Mouse (Mus musculus) intestine, embryonic 16.5 days (tissue): ENCODE measurements at regions not wholly inside any gene's neighbourhood (a gene's known extent, or its start where the extent isn't known, plus 50 kb on each side); places are given as distances from the start of the nearest gene placed in this dataset.

Experiments
- ATAC-seq: fragments of 200-750 bp; cut with Nextera tagmentation; 2 replicates; pipeline ENCODE4 v1.8.0; 2017; ENCODE audit warnings: moderate TSS enrichment, moderate library complexity
- H3K27ac ChIP-seq: fragments of 300-500 bp; sonication (generic); 2 replicates; pipeline ENCODE4 v1.5.1; 2014; ENCODE audit warnings: mild to moderate bottlenecking, low read length
- H3K27me3 ChIP-seq: fragments of 300-500 bp; sonication (generic); replicated peaks from 2 replicates; pipeline ENCODE4 v1.6.1; 2014; ENCODE audit warnings: low read length, control low read depth, mixed read lengths; ENCODE audit not compliant: control insufficient read depth, insufficient read depth
- H3K36me3 ChIP-seq: fragments of 300-500 bp; sonication (generic); 2 replicates; pipeline ENCODE4 v1.6.1; 2014; ENCODE audit warnings: low read length, control low read depth; ENCODE audit not compliant: control insufficient read depth, insufficient read depth
- H3K4me1 ChIP-seq: fragments of 300-500 bp; sonication (generic); 2 replicates; pipeline ENCODE4 v1.6.1; 2014; ENCODE audit warnings: low read length, control low read depth, mixed read lengths; ENCODE audit not compliant: control insufficient read depth, insufficient read depth
- H3K4me2 ChIP-seq: fragments of 300-500 bp; sonication (generic); 2 replicates; pipeline ENCODE4 v1.6.1; 2014; ENCODE audit warnings: low read depth, low read length, control low read depth
- H3K4me3 ChIP-seq: fragments of 300-500 bp; sonication (generic); 2 replicates; pipeline ENCODE4 v1.5.1; 2014; ENCODE audit warnings: mild to moderate bottlenecking, low read length
- H3K9ac ChIP-seq: fragments of 300-500 bp; sonication (generic); 2 replicates; pipeline ENCODE4 v1.6.1; 2014; ENCODE audit warnings: low read depth, low read length
- H3K9me3 ChIP-seq: fragments of 300-500 bp; sonication (generic); 2 replicates; pipeline ENCODE4 v1.6.1; 2016; ENCODE audit warnings: low read length, control low read depth; ENCODE audit not compliant: control insufficient read depth
- WGBS: fragments of 180-500 bp; shearing (Covaris S2); extraction: QIAGEN DNeasy Blood & Tissue Kit; methylation state at CpG from one replicate; pipeline ENCODE4 v1.1.7; 2014; 5-methylcytosine and 5-hydroxymethylcytosine counted together

GRCm38 (mm10) chr5:45301120-45301519 is 148.9 kb downstream of the Qdpr start:
- Histone ChIP-seq H3K27me3 (no peaks in the 10 kb centered on the region), H3K4me1 (no peaks in the 10 kb centered on the region), H3K9ac (no peak overlapping the region), H3K27ac (no peak overlapping the region), H3K4me3 (no peak overlapping the region), H3K4me2 (no peak overlapping the region), H3K36me3 (no peaks in the 10 kb centered on the region), H3K9me3 (no peaks in the 10 kb centered on the region)
- no peak for ATAC-seq
- WGBS = 79% methylated on average over 1 of the region's 1 CpGs

GRCm38 (mm10) chr5:45298872-45299271 is 151.2 kb downstream of the Qdpr start:
- no peaks in the 10 kb centered on the region for H3K36me3 ChIP-seq
- no peak overlapping the region for H3K27ac ChIP-seq
- no peaks in the 10 kb centered on the region for H3K9me3 ChIP-seq
- no peak for ATAC-seq
- 57% methylated on average over 2 of the region's 2 CpGs for WGBS
- H3K4me1 ChIP-seq = no peaks in the 10 kb centered on the region
- H3K27me3 ChIP-seq = no peaks in the 10 kb centered on the region
- no peak overlapping the region for H3K4me3 ChIP-seq
- H3K4me2 ChIP-seq = no peak overlapping the region
- H3K9ac ChIP-seq = no peak overlapping the region

- Histone ChIP-seq H3K9me3 (no peaks in the 10 kb centered on the region), H3K27ac (no peak overlapping the region), H3K9ac (no peak overlapping the region), H3K4me3 (no peak overlapping the region), H3K4me1 (0 out of 2 replicates have a peak, but pooled peaks cover 5% of the 10 kb centered on the region), H3K4me2 (no peak overlapping the region), H3K27me3 (no peaks in the 10 kb centered on the region), H3K36me3 (no peaks in the 10 kb centered on the region)
- no peak for ATAC-seq
- 65% methylated on average over 4 of the region's 4 CpGs for WGBS
These were observed 154.9 kb downstream of the Qdpr start for GRCm38 (mm10) chr5:45295134-45295533.

GRCm38 (mm10) chr5:45292833-45293546 is 157.0 kb downstream of the Qdpr start:
- no peak overlapping the region for H3K4me2 ChIP-seq
- H3K27ac ChIP-seq = no peak overlapping the region
- H3K27me3 ChIP-seq = no peaks in the 10 kb centered on the region
- H3K9me3 ChIP-seq = no peaks in the 10 kb centered on the region
- no peak overlapping the region for H3K4me3 ChIP-seq
- 0 out of 2 replicates have a peak, but pooled peaks have one; percentile 17 for ATAC-seq
- H3K36me3 ChIP-seq = no peaks in the 10 kb centered on the region
- 0 out of 2 replicates have a peak, but pooled peaks cover 5% of the 10 kb centered on the region for H3K4me1 ChIP-seq
- 71% methylated on average over 9 of the region's 9 CpGs for WGBS
- H3K9ac ChIP-seq = no peak overlapping the region

GRCm38 (mm10) chr5:45292383-45292782 is 157.7 kb downstream of the Qdpr start:
- H3K4me1 ChIP-seq = 0 out of 2 replicates have a peak, but pooled peaks cover 5% of the 10 kb centered on the region
- peak; percentile 96 for ATAC-seq
- 68% methylated on average over 1 of the region's 1 CpGs for WGBS
- no peak overlapping the region for H3K4me3 ChIP-seq
- no peak overlapping the region for H3K4me2 ChIP-seq
- no peaks in the 10 kb centered on the region for H3K27me3 ChIP-seq
- H3K27ac ChIP-seq = no peak overlapping the region
- no peaks in the 10 kb centered on the region for H3K9me3 ChIP-seq
- no peak overlapping the region for H3K9ac ChIP-seq
- no peaks in the 10 kb centered on the region for H3K36me3 ChIP-seq

GRCm38 (mm10) chr5:45291752-45292151 is 158.3 kb downstream of the Qdpr start:
- no peaks in the 10 kb centered on the region for H3K36me3 ChIP-seq
- no peak overlapping the region for H3K4me2 ChIP-seq
- no peak for ATAC-seq
- H3K9me3 ChIP-seq = no peaks in the 10 kb centered on the region
- H3K4me1 ChIP-seq = 0 out of 2 replicates have a peak, but pooled peaks cover 5% of the 10 kb centered on the region
- no peak overlapping the region for H3K27ac ChIP-seq
- H3K27me3 ChIP-seq = no peaks in the 10 kb centered on the region
- no peak overlapping the region for H3K9ac ChIP-seq
- 92% methylated on average over 1 of the region's 1 CpGs for WGBS
- H3K4me3 ChIP-seq = no peak overlapping the region

GRCm38 (mm10) chr5:45291276-45291675 is 158.8 kb downstream of the Qdpr start:
- no peak overlapping the region for H3K4me3 ChIP-seq

GRCm38 (mm10) chr5:45286454-45286853 is 163.6 kb downstream of the Qdpr start:
- ATAC-seq = no peak
- no peak overlapping the region for H3K27ac ChIP-seq
- no peaks in the 10 kb centered on the region for H3K9me3 ChIP-seq
- WGBS = 87% methylated on average over 8 of the region's 8 CpGs
- H3K4me3 ChIP-seq = no peak overlapping the region
- H3K4me1 ChIP-seq = no peaks in the 10 kb centered on the region; the same call in 1 of the 2 replicates
- H3K4me2 ChIP-seq = no peak overlapping the region
- no peaks in the 10 kb centered on the region for H3K36me3 ChIP-seq
- no peak overlapping the region for H3K9ac ChIP-seq
- no peaks in the 10 kb centered on the region for H3K27me3 ChIP-seq

More at GRCm38 (mm10) chr5:45291276-45291675, 158.8 kb downstream of the Qdpr start:
- Histone ChIP-seq H3K9ac (no peak overlapping the region), H3K9me3 (no peaks in the 10 kb centered on the region), H3K27ac (no peak overlapping the region), H3K4me1 (0 out of 2 replicates have a peak, but pooled peaks cover 5% of the 10 kb centered on the region), H3K36me3 (no peaks in the 10 kb centered on the region), H3K4me2 (no peak overlapping the region), H3K27me3 (no peaks in the 10 kb centered on the region)
- no peak for ATAC-seq
- 91% methylated on average over 3 of the region's 3 CpGs for WGBS

- Histone ChIP-seq H3K4me2 (no peak overlapping the region), H3K4me3 (no peak overlapping the region), H3K9ac (no peak overlapping the region), H3K9me3 (no peaks in the 10 kb centered on the region), H3K4me1 (no peaks in the 10 kb centered on the region; the same call in 1 of the 2 replicates), H3K36me3 (no peaks in the 10 kb centered on the region), H3K27ac (no peak overlapping the region), H3K27me3 (no peaks in the 10 kb centered on the region)
- ATAC-seq = no peak
These were observed 165.4 kb downstream of the Qdpr start for GRCm38 (mm10) chr5:45284680-45285079.
